Mouse (Mus musculus) intestine, postnatal 0 days (tissue): ENCODE measurements around the gene Tmem128. TPM values are rescaled to one million over a fixed set of nuclear protein-coding genes. Genes with fewer than 3 reads are reported as not detected.

ENCODE experiments used
- ATAC-seq: fragments of 200-750 bp; cut with Nextera tagmentation; 2 replicates; pipeline ENCODE4 v1.8.0; 2017; ENCODE audit warnings: mild to moderate bottlenecking, moderate TSS enrichment, moderate library complexity
- H3K27ac ChIP-seq: fragments of 300-500 bp; sonication (generic); 2 replicates; pipeline ENCODE4 v1.5.1; 2014; ENCODE audit warnings: mild to moderate bottlenecking, low read depth, low read length, moderate library complexity
- H3K27me3 ChIP-seq: fragments of 300-500 bp; sonication (generic); replicated peaks from 2 replicates; pipeline ENCODE4 v1.6.1; 2014; ENCODE audit warnings: low read length, mixed read lengths; ENCODE audit not compliant: control insufficient read depth, insufficient read depth
- H3K36me3 ChIP-seq: fragments of 300-500 bp; sonication (generic); 2 replicates; pipeline ENCODE4 v1.6.1; 2014; ENCODE audit warnings: mild to moderate bottlenecking, moderate library complexity; ENCODE audit not compliant: control insufficient read depth, insufficient read depth
- H3K4me1 ChIP-seq: fragments of 300-500 bp; sonication (generic); replicated peaks from 2 replicates; pipeline ENCODE4 v1.6.1; 2014; ENCODE audit warnings: antibody characterized with exemption, low read length, mixed read lengths; ENCODE audit not compliant: control insufficient read depth, insufficient read depth
- H3K4me2 ChIP-seq: fragments of 300-500 bp; sonication (generic); replicated peaks from 2 replicates; pipeline ENCODE4 v1.6.1; 2014; ENCODE audit warnings: low read depth, mild to moderate bottlenecking, moderate library complexity
- H3K4me3 ChIP-seq: fragments of 300-500 bp; sonication (generic); 2 replicates; pipeline ENCODE4 v1.5.1; 2014; ENCODE audit warnings: low read depth, low read length
- H3K9ac ChIP-seq: fragments of 300-500 bp; sonication (generic); 2 replicates; pipeline ENCODE4 v1.6.1; 2014; ENCODE audit warnings: mild to moderate bottlenecking, low read depth, low read length
- H3K9me3 ChIP-seq: fragments of 300-500 bp; sonication (generic); 2 replicates; pipeline ENCODE4 v1.6.1; 2016; ENCODE audit warnings: mixed run types; ENCODE audit not compliant: control insufficient read depth
- CTCF ChIP-seq: sonication (generic); IDR thresholded peaks from 2 replicates; pipeline ENCODE4 v1.5.1; 2016; ENCODE audit warnings: low read depth, mild to moderate bottlenecking, control low read depth, antibody characterized with exemption, moderate library complexity
- WGBS: fragments of 180-500 bp; shearing (Covaris S2); extraction: QIAGEN DNeasy Blood & Tissue Kit; methylation state at CpG from one replicate; pipeline ENCODE4 v1.1.7; 2014; 5-methylcytosine and 5-hydroxymethylcytosine counted together
- polyA plus RNA-seq: library from polyadenylated mRNA; unstranded; fragments of >200 nt; fragmentation: Nextera tagmentation; extraction: Ambion mirVana; gene quantifications from 2 replicates; pipeline ENCODE4 v1.2.1, GENCODE M21; 2015

The Tmem128 gene
- polyA plus RNA-seq, 1 experiment from 2014 or later: 83.1 TPM

DNA sequence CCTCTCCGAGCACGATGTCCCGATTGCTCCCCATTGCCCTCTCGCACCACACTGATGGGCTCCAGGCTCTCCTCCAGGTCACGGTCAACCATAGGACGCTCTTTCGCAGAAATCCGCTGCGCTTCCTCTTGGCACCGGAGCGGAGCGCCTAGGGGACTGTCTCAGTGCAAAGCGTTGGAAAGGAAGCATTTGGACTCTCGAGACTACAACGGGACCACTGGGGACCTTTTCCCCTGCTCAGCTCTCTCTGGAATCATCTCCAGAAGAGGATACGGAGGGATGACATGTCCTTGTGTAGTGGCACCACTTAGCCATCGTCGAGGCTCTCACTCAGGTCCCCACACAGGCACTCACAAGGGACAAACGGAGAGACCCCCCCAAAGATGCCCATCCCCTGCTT, 16.5 kb downstream of the Tmem128 start:
- Histone ChIP-seq H3K4me3 (no peak overlapping the region), H3K36me3 (peaks cover 5% of the 10 kb centered on the region; the same call in 1 of the 2 replicates), H3K4me1 (no peaks in the 10 kb centered on the region), H3K9me3 (no peaks in the 10 kb centered on the region), H3K27me3 (peaks cover 41% of the 10 kb centered on the region), H3K27ac (no peak overlapping the region), H3K4me2 (no peak overlapping the region), H3K9ac (no peak overlapping the region)
- no peak for ATAC-seq
- WGBS: 5% methylated on average over 19 of the region's 19 CpGs
- TF ChIP-seq CTCF: no peak

DNA sequence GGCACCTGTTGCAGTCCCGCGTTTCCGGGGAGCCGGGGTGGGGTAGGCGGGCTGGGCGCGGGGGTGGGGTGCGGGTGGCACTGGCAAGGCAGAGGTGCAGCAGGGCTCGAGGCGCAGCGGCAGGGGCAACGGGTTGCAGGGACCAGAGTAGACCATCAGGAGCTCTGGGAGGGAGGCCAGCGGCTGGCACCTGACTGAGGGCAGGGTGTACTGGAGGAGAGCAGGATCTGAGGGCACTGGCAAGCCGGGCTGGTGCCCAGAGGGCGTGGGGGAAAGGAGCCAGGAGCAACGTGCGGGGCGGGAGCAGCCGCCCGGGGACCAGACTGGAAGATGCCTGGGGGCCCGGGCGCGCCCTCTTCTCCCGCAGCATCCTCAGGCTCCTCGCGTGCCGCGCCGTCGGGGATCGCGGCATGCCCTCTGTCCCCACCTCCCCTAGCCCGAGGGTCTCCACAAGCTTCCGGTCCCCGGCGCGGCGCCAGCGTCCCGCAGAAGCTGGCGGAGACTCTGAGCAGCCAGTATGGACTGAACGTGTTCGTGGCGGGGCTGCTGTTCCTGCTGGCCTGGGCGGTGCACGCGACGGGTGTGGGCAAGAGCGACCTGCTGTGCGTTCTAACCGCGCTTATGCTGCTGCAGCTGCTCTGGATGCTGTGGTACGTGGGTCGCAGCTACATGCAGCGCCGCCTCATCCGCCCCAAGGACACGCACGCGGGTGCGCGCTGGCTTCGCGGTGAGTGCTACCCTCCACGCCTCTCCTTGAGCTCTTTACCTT, 17.3 kb downstream of the Tmem128 start:
- H3K36me3 ChIP-seq: no peaks in the 10 kb centered on the region
- no peak for TF ChIP-seq CTCF
- H3K9ac ChIP-seq: no peak overlapping the region
- H3K9me3 ChIP-seq: no peaks in the 10 kb centered on the region
- no peaks in the 10 kb centered on the region for H3K4me1 ChIP-seq
- peak overlapping the region; percentile 23 for H3K4me3 ChIP-seq
- no peak overlapping the region for H3K27ac ChIP-seq
- H3K27me3 ChIP-seq: peaks cover 41% of the 10 kb centered on the region
- no peak for ATAC-seq
- peak overlapping the region; percentile 47 for H3K4me2 ChIP-seq
- 3% methylated on average over 54 of the region's 65 CpGs for WGBS

DNA sequence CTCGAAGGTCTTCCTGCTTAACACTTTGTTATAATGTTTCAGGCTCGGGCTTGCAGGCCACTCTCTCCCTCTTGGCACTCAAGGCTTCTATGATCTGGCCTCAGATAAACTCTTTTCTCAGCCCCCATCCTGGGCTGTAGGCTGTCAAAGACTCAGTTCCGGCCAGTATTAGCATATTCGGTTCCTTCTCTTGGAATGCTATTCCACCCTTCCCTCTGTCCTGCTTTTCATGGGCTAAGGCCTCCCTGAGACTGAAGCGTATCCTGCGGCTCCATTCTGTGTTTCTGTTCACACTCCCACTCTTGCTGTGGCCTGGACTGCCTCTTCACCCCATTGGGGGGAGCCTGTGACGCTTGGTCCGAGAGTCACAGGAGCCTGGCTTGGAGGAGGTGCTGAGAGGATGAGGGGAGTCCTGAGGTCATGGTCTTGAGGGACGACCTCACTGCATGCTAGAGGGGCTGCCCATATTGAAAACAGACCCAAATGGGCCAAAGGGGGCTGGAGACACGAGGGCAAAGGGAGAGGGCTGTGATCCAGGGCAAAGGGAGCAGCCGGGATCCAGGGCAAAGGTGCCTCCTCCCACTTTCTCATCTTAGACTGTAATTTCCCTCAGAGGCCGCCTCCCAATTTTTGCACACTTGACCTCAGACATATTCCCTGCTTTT, 18.1 kb downstream of the Tmem128 start:
- 13% methylated on average over 12 of the region's 12 CpGs for WGBS
- Histone ChIP-seq H3K4me2 (no peak overlapping the region), H3K9me3 (no peaks in the 10 kb centered on the region), H3K36me3 (no peaks in the 10 kb centered on the region), H3K27ac (no peak overlapping the region), H3K27me3 (peaks cover 41% of the 10 kb centered on the region), H3K4me3 (no peak overlapping the region), H3K9ac (no peak overlapping the region), H3K4me1 (no peaks in the 10 kb centered on the region)
- TF ChIP-seq CTCF: no peak
- no peak for ATAC-seq

DNA sequence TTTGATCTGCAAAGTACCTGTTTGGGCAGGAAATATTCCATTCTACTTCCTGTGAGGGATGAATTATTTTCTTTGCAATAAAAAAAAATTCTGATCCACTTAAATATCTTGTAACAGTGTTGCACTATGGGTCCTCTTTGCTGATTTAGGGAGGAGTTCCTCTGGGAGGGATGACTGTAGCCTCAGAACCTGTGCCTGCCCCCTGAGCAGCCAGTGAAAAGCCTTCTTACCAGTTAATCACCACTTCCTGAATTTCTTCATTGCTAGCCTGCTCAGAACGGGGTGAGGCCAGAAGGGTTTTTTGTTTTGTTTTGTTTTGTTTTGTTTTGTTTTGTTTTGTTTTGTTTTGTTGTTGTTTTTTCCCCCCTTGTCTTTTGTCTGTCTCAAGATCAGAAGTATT, 20.1 kb downstream of the Tmem128 start:
- no peaks in the 10 kb centered on the region for H3K9me3 ChIP-seq
- H3K27me3 ChIP-seq: peaks cover 41% of the 10 kb centered on the region
- H3K4me3 ChIP-seq: no peak overlapping the region
- ATAC-seq: no peak
- H3K4me1 ChIP-seq: no peaks in the 10 kb centered on the region
- no peak overlapping the region for H3K4me2 ChIP-seq
- 32% methylated on average over 1 of the region's 1 CpGs for WGBS
- no peak for TF ChIP-seq CTCF
- H3K27ac ChIP-seq: no peak overlapping the region
- no peak overlapping the region for H3K9ac ChIP-seq
- no peaks in the 10 kb centered on the region for H3K36me3 ChIP-seq

DNA sequence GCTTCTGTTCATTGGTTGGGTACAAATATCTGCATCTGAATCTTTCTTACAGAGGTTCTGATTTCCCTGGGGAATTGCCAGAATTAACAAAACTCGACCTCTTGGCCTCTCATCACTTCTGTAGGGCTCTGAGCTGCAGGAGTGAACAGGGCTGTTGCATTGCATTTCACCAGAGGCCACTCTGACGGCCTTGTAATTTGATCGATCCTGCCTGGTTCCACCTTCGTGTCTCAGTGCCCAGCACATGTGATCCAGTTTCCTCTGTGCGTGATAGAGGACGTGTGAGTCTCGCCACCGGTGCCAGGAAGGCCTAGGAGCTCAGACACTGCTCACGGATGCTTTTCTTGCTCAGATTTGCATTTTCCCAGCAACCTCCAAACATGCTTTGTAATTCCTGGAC, 25.7 kb downstream of the Tmem128 start:
- Histone ChIP-seq H3K27me3 (no peaks in the 10 kb centered on the region), H3K4me1 (no peaks in the 10 kb centered on the region), H3K9me3 (no peaks in the 10 kb centered on the region), H3K36me3 (no peaks in the 10 kb centered on the region), H3K27ac (no peak overlapping the region), H3K4me3 (no peak overlapping the region), H3K9ac (no peak overlapping the region), H3K4me2 (no peak overlapping the region)
- 64% methylated on average over 9 of the region's 9 CpGs for WGBS
- TF ChIP-seq CTCF: no peak
- ATAC-seq: no peak

DNA sequence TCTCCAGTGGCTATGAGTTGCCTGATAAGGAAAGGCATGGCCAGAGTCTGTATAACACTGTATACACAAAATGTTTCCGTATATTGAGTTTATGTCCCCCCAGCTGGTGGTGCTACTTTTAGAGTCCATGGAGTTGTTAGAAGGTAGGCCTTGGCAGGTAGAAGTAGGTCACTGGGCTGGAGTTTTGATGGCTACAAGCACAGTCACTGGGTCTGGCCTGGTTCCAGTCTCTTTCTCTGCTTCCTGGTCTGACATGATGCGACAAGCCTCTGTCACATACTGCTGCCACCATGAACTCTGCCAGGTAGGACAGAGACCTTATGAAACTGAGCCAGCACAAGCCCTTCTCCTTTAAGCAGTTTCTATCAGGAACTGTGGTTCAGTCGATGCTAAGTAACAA, 28.5 kb downstream of the Tmem128 start:
- TF ChIP-seq CTCF: no peak
- Histone ChIP-seq H3K4me1 (no peaks in the 10 kb centered on the region), H3K4me2 (no peak overlapping the region), H3K9ac (no peak overlapping the region), H3K27me3 (no peaks in the 10 kb centered on the region), H3K36me3 (no peaks in the 10 kb centered on the region), H3K27ac (no peak overlapping the region), H3K9me3 (no peaks in the 10 kb centered on the region), H3K4me3 (no peak overlapping the region)
- ATAC-seq: no peak
- WGBS: 81% methylated on average over 3 of the region's 3 CpGs
